Mouse (Mus musculus) embryo, embryonic 10 days (tissue): ENCODE results near the gene Wfdc11.
"Not testable (repeated sequence)": the region's sequence is repeated elsewhere in the genome, so short reads cannot be mapped to it uniquely, and the experiment has no call there.

Source experiments
- DNase-seq: peaks from one replicate; pipeline ENCODE4 v3.0.0-alpha.2; 2015; ENCODE audit warnings: low spot score

The Wfdc11 gene

GRCm38 (mm10) chr2:164638696-164639095 lies 35.2 kb downstream of the Wfdc11 start, which contains the start of gene Wfdc16:
Gene Wfdc16, minus strand, starts transcription at chr2:164638796.
- DNase-seq, result no peak

GRCm38 (mm10) chr2:164635266-164635665 lies 38.6 kb downstream of the Wfdc11 start:
- DNase-seq, result peak; percentile 25

- DNase-seq, result no peak
Measured at GRCm38 (mm10) chr2:164621775-164622174, 52.1 kb downstream of the Wfdc11 start.

GRCm38 (mm10) chr2:164619050-164619449 lies 54.8 kb downstream of the Wfdc11 start:
- DNase-seq, result no peak

GRCm38 (mm10) chr2:164615386-164615785 lies 58.5 kb downstream of the Wfdc11 start:
- DNase-seq, result no peak

GRCm38 (mm10) chr2:164613471-164613870 lies 60.4 kb downstream of the Wfdc11 start, which contains the start of the genes Wfdc6b and Wfdc8:
Gene Wfdc6b, plus strand, starts transcription at chr2:164613522.
Gene Wfdc8, minus strand, starts transcription at chr2:164613626.
- DNase-seq, result not testable (repeated sequence)
